Mouse (Mus musculus) right cerebral cortex, postnatal 10 days (tissue): ENCODE measurements around the gene Pnpla5.
"Not testable (repeated sequence)": the region's sequence is repeated elsewhere in the genome, so short reads cannot be mapped to it uniquely, and the experiment has no call there.

ENCODE experiments used
- DNase-seq, 2 experiments: peaks; one replicate each; pipeline ENCODE4 v3.0.0; 2021; ENCODE audit warnings: low spot score in 2 of 2

Pnpla5 gene

DNA sequence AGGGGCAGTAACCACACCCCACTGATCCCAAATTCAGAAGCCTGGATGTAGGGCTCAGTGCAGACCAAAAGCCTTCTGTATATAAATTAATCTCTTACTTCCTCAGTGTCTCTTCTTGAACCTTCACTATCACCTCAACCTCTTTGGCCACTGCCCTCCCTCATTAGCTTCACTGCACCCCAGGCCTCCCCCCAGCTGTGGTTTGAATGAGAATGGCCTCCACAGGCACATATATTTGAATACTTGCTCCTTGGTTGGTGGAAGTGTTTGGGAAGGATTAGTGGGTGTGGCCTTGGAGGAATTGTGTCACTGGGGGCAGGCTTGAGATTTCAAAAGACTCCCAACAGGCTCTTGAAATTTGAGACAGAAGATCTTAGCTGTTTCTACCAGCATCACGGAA is 6.5 kb downstream of the Pnpla5 start:
- DNase-seq, result no peak

DNA sequence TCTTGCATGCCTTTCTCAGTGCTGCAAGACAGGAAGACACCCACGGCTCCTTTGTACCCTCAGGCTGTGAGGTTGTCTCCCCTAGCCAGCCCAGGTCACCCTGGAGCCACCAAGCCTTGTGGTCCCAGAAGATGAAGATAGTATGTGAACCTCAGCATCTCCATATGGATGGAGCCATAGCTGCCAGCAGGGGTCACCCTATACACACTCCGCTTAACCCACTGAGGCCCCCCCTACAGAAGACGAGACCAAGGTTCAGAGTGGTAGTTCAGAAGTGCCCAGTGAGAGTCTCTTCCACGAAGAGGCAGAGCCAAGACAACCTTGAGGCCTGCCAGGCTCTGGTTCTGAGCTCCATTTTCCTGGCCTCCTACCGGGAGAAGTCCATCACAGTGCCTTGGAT is 7.2 kb downstream of the Pnpla5 start:
- DNase-seq, result no peak

DNA sequence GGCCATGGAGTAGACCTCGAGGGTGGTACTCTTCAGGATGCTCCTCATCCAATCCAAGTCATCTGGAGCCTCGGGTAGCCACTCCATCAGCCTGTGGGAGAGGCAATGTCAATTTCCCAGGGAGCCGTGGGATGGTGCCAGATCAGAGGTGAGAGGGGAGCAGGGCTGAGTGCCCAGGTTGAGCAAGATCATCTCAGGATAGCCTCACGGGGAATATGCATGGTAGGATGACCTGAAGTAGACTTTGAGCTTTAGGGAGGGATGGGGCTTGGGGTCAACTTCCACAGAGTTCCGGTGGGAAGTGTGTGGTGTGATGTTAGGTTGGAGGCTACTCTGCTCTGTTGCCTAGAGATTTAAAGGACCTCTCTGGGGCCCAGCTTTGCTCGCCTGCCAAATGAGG is 9.1 kb downstream of the Pnpla5 start:
- DNase-seq, result no peak

DNA sequence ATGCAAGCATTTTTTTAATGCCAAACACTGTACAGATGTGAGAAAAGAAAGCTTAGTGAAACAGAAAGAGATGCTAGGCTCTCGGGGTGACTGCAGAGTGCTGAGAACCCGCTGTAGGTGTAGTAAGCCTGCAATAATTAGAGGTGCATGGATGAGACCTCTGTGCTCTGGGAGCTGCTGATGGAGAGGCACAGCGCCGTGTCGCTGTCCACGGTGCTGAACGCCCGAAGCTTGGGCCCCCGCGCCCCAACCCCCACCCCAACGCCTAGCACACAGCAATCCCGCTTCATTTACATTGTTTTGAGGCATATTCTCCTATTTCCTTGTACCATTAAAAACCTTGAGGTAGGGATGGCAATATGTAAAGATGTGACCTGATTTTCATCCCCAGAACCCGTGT is 14.1 kb downstream of the Pnpla5 start:
- no peak for DNase-seq

DNA sequence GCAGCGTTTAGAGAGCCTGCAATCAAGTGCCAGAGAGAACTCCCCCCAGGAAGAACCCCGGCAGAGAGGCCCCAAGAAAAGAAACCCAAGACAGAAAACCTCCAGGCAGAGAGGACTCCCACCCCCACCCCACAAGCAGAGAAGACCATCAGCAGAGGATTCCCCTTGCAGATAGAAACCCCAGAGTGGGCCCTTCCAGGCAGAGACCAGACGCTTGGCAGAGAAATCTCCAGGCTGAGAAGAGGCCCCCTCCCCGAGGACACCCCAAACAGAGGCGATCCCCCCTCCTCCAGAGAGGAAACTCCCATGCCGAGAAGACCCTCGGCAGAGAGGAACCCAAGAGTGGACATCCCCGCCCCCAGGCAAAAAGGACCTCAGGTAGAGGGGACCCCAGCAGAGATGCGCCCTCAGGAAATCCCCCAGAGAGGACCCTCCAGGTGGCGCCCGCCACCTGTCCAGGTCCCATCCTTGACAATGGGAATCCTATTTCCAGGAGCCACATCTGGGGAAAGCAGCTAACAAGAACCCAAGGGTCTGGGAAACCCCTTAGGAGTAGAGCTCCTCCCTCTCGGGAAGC is 17.0 kb downstream of the Pnpla5 start:
- no peak for DNase-seq

DNA sequence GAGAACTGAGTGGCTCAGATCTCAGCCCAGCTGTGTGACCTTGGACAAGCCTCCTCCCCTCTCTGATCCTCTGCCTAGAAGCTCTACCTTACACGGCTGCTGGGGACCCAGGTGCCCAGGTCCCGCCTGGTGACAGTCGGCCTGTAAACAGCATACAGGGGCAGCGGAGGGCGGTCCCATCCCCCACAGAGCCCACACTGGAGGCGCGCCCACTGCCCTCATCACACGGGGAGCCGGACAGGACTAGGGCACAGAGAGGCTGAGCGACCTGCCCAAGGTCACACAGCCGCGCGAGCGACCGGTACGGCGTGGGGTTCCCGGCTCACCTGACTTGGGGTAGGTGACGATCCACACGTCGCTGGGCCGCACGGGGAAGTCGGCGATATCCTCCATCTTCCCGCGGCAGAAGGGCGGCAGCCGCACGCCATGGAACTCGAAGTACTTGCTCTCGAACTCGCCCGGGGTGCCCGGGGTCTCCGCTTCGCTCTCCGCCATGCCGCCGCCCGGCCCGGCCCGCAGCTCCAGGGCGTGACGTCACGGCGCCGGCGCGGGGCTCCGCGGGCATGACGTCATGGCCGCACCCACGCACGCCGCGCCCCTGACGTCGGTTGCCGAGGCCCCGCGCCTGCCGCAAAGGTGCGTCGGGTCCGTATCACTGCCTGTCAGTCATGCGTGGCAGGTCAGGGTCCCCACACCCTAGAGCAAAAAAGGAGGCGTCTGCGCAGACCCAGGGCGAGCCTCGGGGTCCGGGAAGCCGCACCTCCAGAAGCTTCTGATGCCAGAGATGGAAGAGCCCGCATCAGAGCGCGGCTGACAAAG is 17.7 kb downstream of the Pnpla5 start, which contains the start of gene Sult4a1:
TSS of gene Sult4a1 (minus strand) at position 650 of the 819 bp plus-strand sequence.
- peak; percentile 78 to 80 for DNase-seq

GRCm38 (mm10) chr15:84104626-84105025 is 18.3 kb downstream of the Pnpla5 start:
- peak in 1 of 2 experiments; percentile 61 for DNase-seq

- DNase-seq, result not testable (repeated sequence)
Observed at GRCm38 (mm10) chr15:84097536-84097935, 25.4 kb downstream of the Pnpla5 start.

- DNase-seq, result peak; percentile 66 to 67
Observed at GRCm38 (mm10) chr15:84096051-84096450, 26.9 kb downstream of the Pnpla5 start.

DNA sequence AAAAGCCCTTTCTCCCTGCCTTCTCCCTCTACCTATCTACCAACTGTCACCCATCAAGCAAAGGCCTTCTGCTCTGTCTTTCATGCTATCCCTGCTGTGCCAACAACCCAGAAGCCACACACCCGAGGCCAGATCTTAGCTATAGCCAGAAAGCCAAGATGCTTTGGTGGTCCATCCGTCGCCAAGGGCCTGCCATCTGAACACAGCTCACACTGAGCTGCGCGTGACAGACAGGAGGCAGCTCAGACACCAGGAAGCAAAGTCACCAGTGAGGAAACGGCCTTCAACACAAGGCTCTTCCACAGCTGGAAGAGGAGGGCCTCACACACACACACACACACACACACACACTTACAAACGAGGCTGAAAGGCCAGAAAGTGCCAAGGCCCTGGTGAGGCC is 28.1 kb downstream of the Pnpla5 start:
- DNase-seq, result no peak

DNA sequence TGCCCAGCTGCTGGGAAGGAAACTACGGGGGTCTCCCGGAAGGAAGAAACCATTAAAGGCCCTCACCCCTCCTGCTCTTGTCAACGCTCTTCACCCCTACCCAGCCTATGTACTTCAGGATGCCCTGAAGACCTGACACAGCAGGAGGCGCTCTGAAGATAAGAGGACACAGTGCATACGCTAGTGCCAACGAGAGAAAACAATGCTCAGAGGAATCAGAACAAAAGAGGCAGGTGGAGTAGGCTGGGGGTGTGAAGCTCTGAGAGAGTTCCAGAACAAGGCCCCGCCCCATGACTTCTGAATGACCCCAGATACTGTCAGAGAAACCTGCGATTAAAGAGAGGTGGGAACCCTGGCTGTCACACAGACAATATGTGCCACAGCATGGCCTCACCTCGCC is 36.2 kb downstream of the Pnpla5 start:
- DNase-seq, result no peak

DNA sequence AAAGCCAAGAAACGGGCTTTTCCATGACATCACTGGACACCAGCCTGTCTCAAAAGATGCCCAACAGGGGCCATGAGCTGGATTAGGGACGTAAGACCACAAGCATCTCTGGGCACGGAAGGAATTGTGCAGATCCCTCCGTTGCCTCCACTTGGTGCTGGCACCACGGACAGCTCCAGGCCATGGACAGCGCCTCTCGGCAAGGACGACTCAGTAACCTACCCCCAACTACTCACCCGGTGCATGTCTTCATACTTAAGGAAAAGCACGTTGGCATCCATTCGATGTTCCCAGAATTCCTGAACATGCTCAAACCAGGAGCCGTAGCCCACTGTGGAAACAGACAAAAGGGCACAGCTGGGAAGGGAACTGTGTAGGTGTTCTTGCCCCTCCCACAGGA is 36.6 kb downstream of the Pnpla5 start:
- DNase-seq, result no peak

DNA sequence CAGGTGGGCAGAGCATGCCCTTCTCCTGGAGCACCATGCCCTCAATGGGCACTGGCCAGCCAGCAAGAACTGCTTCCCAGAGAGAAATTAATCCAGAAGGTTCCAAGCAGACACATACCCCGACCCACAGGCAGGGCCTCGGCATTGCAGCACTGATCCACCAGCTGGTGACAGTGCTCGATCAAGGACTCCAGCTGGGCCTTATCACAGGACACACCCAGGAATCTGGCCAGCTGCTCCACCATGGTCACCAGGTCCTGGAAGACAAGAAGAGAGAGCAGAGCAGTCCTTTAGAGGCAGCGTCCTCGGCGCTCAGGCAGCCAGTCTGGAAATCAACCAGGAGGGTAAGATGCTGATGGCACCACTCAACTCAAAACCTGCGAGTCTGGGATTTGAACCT is 42.9 kb downstream of the Pnpla5 start:
- DNase-seq, result peak in 1 of 2 experiments; percentile 35

DNA sequence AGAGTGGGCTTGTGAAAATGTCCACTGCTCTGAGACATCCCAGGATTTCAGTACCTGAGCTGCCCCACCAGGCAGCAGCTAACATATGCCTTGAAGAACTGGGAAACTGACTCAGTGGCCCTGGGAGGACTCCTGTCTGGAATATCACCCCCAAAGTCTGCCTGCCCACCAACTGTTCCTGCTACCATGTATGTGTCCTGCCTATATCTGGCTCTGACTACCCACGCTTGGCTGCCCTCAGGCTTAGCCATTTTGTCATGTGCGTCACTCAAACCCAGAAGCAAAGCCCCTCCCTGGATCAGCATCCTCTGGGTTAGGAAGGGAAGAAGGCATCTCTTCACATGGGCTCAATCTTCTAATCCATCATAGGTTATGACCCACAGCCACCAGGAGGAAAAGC is 43.5 kb downstream of the Pnpla5 start:
- DNase-seq, result no peak

GRCm38 (mm10) chr15:84078667-84079066 is 44.3 kb downstream of the Pnpla5 start:
- peak in 1 of 2 experiments; percentile 78 for DNase-seq

- no peak for DNase-seq
Observed at GRCm38 (mm10) chr15:84077151-84077550, 45.8 kb downstream of the Pnpla5 start.

- DNase-seq, result no peak
Observed at GRCm38 (mm10) chr15:84074705-84075185, 48.2 kb downstream of the Pnpla5 start.

GRCm38 (mm10) chr15:84073911-84074704 is 48.9 kb downstream of the Pnpla5 start:
- peak; percentile 77 to 82 for DNase-seq

- DNase-seq, result no peak
Observed at GRCm38 (mm10) chr15:84073058-84073457, 49.9 kb downstream of the Pnpla5 start.

DNA sequence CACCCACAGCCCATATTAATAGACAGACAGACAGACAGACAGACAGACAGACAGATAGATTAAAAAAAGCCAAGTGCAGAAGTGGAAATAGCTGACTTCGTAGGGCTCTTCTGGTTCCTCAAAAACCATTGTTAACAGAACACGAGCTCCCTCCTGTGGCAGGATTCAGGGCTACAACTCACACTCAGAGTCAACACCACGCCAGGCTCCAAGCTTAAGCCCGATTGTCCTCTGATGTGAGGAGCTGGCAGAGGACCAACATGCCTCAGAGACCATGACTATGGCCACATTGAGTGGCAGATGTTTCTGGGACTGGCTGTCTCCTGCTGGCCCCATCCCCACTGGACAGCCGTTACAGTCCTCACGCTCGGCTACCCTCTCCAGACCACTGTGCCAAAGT is 50.7 kb downstream of the Pnpla5 start:
- DNase-seq, result peak; percentile 92 to 93

GRCm38 (mm10) chr15:84070116-84070676 is 52.8 kb downstream of the Pnpla5 start:
- no peak for DNase-seq

DNA sequence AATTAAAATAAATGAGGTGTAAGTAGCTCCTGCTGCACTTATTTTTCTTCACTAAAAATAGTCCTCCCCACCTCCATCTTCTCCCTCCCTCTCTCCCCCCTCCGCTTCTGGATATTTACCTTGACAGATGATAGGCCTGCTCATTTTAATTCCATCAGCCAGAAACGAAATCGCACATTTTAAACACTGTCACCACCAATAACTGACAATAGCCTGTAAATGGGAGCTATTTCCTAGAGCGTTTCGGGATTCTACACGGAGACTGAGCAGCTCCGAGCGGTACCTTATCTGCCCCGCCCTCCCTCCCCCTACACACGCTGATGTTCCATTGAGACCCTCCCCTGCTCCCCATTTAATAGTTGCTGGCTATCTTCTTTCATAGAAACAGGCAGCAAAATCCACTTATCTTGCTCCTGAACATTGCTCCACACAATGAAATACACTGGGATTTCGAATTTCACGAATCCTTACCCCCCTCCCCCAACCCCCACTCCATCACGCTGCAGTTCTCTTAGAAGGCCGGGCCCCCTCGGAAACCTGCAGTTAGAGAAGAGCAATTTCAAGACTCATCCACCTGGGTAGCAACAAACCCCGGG is 53.4 kb downstream of the Pnpla5 start:
- DNase-seq, result no peak
